ENCODE assay signal across 13 mouse cellular contexts in genomic region chr8:11417762-11418161, GRCm38 (mm10).
A peak's percentile ranks its signal among the peaks of the same experiment; 100 is the strongest.
DNase-seq lines count a peak whose midpoint lies in the region; ATAC-seq and TF ChIP-seq lines count a peak whose summit lies in the region.
"Had no signal": no experiment of that assay in that cellular context is flagged by ENCODE, and none has a peak within 500 bp of the region (broad histone marks: within the 10 kb centered on the region; RNA-seq: fewer than 3 reads in every experiment).

No protein-coding gene starts in this region.

- no peak for ATAC-seq in hindbrain, embryonic 13.5 days (ENCODE audit: low FRiP score)
- ATAC-seq: inflammation-experienced regulatory T-cells, adult 6 months had no signal

- peaks cover 62% of the 10 kb centered on the region for H3K27me3 ChIP-seq in CH12.LX (replicated peaks)
- no peaks in the 10 kb centered on the region for H3K27me3 ChIP-seq in hindbrain, embryonic 13.5 days
- H3K27me3 ChIP-seq: heart, embryonic 13.5 days; liver, embryonic 13.5 days; neural tube, embryonic 12.5 days had no signal

- in situ Hi-C loops in CH12.LX (cut with MboI; ENCODE audit: low pct_ligation_motif_present, low pct_unique_long_range_greater_than_20kb, low sequenced_read_pairs), result no loop called here

- peak; percentile 84 for TF ChIP-seq EP300 in CH12.LX (IDR thresholded peaks at IDR 0.05; ENCODE audit: low read length)

- no peaks in the 10 kb centered on the region for H3K36me3 ChIP-seq in CH12.LX (replicated peaks in 1 of 2; ENCODE audit: control insufficient read depth in 1 of 2, insufficient read depth in 1 of 2, low read length in 1 of 2)
- no peaks in the 10 kb centered on the region for H3K36me3 ChIP-seq in hindbrain, embryonic 13.5 days
- H3K36me3 ChIP-seq: liver, embryonic 13.5 days; neural tube, embryonic 12.5 days had no signal

- no peak overlapping the region for H3K27ac ChIP-seq in CH12.LX (ENCODE audit: insufficient read depth, low read depth)
- peak overlapping the region; percentile 41; the same call in 1 of the 2 replicates for H3K27ac ChIP-seq in embryonic fibroblast, embryonic 13.5 days (ENCODE audit: insufficient read depth, low read length)
- H3K27ac ChIP-seq in hindbrain, embryonic 13.5 days, result no peak overlapping the region
- H3K27ac ChIP-seq: heart, embryonic 13.5 days; liver, embryonic 13.5 days; neural tube, embryonic 12.5 days had no signal

- no peak for TF ChIP-seq CTCF in CH12.LX (conservative IDR thresholded peaks at IDR 0.05 in 1 of 2, IDR thresholded peaks at IDR 0.05 in 1 of 2; ENCODE audit: low read depth in 2 of 2, low read length in 2 of 2)
- no peak for TF ChIP-seq CTCF in embryonic fibroblast, embryonic 13.5 days (IDR thresholded peaks at IDR 0.05; ENCODE audit: borderline replicate concordance, insufficient read depth, low read length)

- dilution Hi-C loops in CH12.LX (cut with MboI; ENCODE audit: extremely low pct_ligation_motif_present, extremely low pct_unique_long_range_greater_than_20kb, low sequenced_read_pairs), result no loop called here

- no peak for TF ChIP-seq RAD21 in CH12.LX (IDR thresholded peaks at IDR 0.05; ENCODE audit: low read depth, low read length)

- DNase-seq in adrenal gland, adult 2 months, result peak; percentile 64
- DNase-seq in adrenal gland, adult 18-20 months (ENCODE audit: low spot score in 2 of 2), result no peak
- DNase-seq in layer of hippocampus, adult 18-20 months (ENCODE audit: low spot score in 2 of 2), result peak; percentile 63 to 79
- DNase-seq in layer of hippocampus, adult 9-10 months (ENCODE audit: low spot score), result no peak
- no peak for DNase-seq in CH12.LX (ENCODE audit: extremely low read depth)
- no peak for DNase-seq in spleen, adult 12 weeks (ENCODE audit: low spot score)
- DNase-seq: kidney, postnatal 36 days; liver, embryonic 13.5 days had no signal

- no peak overlapping the region for H3K9ac ChIP-seq in CH12.LX (ENCODE audit: insufficient read depth, low read depth)
- H3K9ac ChIP-seq in hindbrain, embryonic 13.5 days, result no peak overlapping the region
- H3K9ac ChIP-seq: heart, embryonic 13.5 days; liver, embryonic 13.5 days; neural tube, embryonic 12.5 days had no signal

- peaks cover 0 to 2% of the 10 kb centered on the region in 2 experiments; a peak in 1 of 4 replicates for H3K4me1 ChIP-seq in CH12.LX (ENCODE audit: control insufficient read depth in 1 of 2, insufficient read depth in 2 of 2)
- H3K4me1 ChIP-seq in embryonic fibroblast, embryonic 13.5 days (ENCODE audit: control insufficient read depth, insufficient read depth, low read length), result 0 out of 2 replicates have a peak, but pooled peaks cover 11% of the 10 kb centered on the region
- H3K4me1 ChIP-seq in hindbrain, embryonic 13.5 days (replicated peaks), result peaks cover 17% of the 10 kb centered on the region
- H3K4me1 ChIP-seq: liver, embryonic 13.5 days had no signal

- no peaks in the 10 kb centered on the region for H3K79me2 ChIP-seq in CH12.LX (replicated peaks; ENCODE audit: control insufficient read depth, extremely low read depth, insufficient read depth, poor library complexity, severe bottlenecking)

- TF ChIP-seq POLR2A in CH12.LX (IDR thresholded peaks at IDR 0.05; ENCODE audit: low read depth, low read length), result no peak
- TF ChIP-seq POLR2A in embryonic fibroblast, embryonic 13.5 days (IDR thresholded peaks at IDR 0.05; ENCODE audit: low read depth, low read length), result no peak

- peak overlapping the region; percentile 16; the same call in 1 of the 2 replicates for H3K4me2 ChIP-seq in CH12.LX (ENCODE audit: insufficient read depth, low read depth, poor library complexity, severe bottlenecking)
- no peak overlapping the region for H3K4me2 ChIP-seq in hindbrain, embryonic 13.5 days
- H3K4me2 ChIP-seq: heart, embryonic 13.5 days; liver, embryonic 13.5 days; neural tube, embryonic 12.5 days had no signal

- WGBS in hindbrain, embryonic 13.5 days, result 65% methylated on average over 13 of the region's 13 CpGs

- no peak overlapping the region for H3K4me3 ChIP-seq in CH12.LX (replicated peaks in 1 of 3; ENCODE audit: low read depth in 2 of 3, low read length in 2 of 3, poor library complexity in 1 of 3)
- H3K4me3 ChIP-seq in embryonic fibroblast, embryonic 13.5 days (ENCODE audit: insufficient read depth, low read length), result no peak overlapping the region
- H3K4me3 ChIP-seq in hindbrain, embryonic 13.5 days, result no peak overlapping the region
- H3K4me3 ChIP-seq: heart, embryonic 13.5 days; liver, embryonic 13.5 days; neural tube, embryonic 12.5 days had no signal

- no peaks in the 10 kb centered on the region for H3K9me3 ChIP-seq in CH12.LX (replicated peaks; ENCODE audit: low read length)
- no peaks in the 10 kb centered on the region for H3K9me3 ChIP-seq in hindbrain, embryonic 13.5 days
- H3K9me3 ChIP-seq: heart, embryonic 13.5 days; liver, embryonic 13.5 days; neural tube, embryonic 12.5 days had no signal

TF ChIP-seq in CH12.LX, 34 proteins besides CTCF, POLR2A, EP300 and RAD21:
- TF ChIP-seq TCF12 (IDR thresholded peaks at IDR 0.05; ENCODE audit: low read depth, low read length), result peak; percentile 70
- no peak for TF ChIP-seq NELFE (IDR thresholded peaks at IDR 0.05; ENCODE audit: low read depth, low read length)
- no peak for TF ChIP-seq GABPA (IDR thresholded peaks at IDR 0.05; ENCODE audit: insufficient replicate concordance, low read depth, low read length)
- TF ChIP-seq MAZ (IDR thresholded peaks at IDR 0.05; ENCODE audit: low read depth, low read length), result no peak
- no peak for TF ChIP-seq MYC (IDR thresholded peaks at IDR 0.05; ENCODE audit: low read depth, low read length)
- no peak for TF ChIP-seq MEF2A (IDR thresholded peaks at IDR 0.05; ENCODE audit: borderline replicate concordance, low read depth, low read length)
- no peak for TF ChIP-seq MAX (IDR thresholded peaks at IDR 0.05; ENCODE audit: low read length)
- TF ChIP-seq JUN (IDR thresholded peaks at IDR 0.05; ENCODE audit: insufficient read depth, low read depth, low read length), result peak; percentile 62
- peak; percentile 29; the same call in 1 of the 2 replicates for TF ChIP-seq ETS1 (conservative IDR thresholded peaks at IDR 0.05; ENCODE audit: low read depth, low read length)
- TF ChIP-seq PAX5 (IDR thresholded peaks at IDR 0.05; ENCODE audit: low read length), result no peak
- no peak for TF ChIP-seq SMC3 (IDR thresholded peaks at IDR 0.05; ENCODE audit: low read depth, low read length)
- TF ChIP-seq MAFK (IDR thresholded peaks at IDR 0.05; ENCODE audit: insufficient replicate concordance, low read length), result no peak
- no peak for TF ChIP-seq UBTF (IDR thresholded peaks at IDR 0.05; ENCODE audit: low read depth, low read length)
- TF ChIP-seq BHLHE40 (IDR thresholded peaks at IDR 0.05; ENCODE audit: low read depth, low read length), result peak; percentile 45; the same call in 1 of the 2 replicates
- peak; percentile 85 for TF ChIP-seq IRF4 (IDR thresholded peaks at IDR 0.05; ENCODE audit: low read depth, low read length)
- no peak for TF ChIP-seq ZKSCAN1 (IDR thresholded peaks at IDR 0.05; ENCODE audit: borderline replicate concordance, low read depth, low read length)
- TF ChIP-seq SIN3A (IDR thresholded peaks at IDR 0.05; ENCODE audit: low read length), result 0 out of 2 replicates have a peak, but pooled peaks have one; percentile 33
- no peak for TF ChIP-seq CHD1 (IDR thresholded peaks at IDR 0.05; ENCODE audit: low read depth, low read length)
- TF ChIP-seq JUND (conservative IDR thresholded peaks at IDR 0.05; ENCODE audit: low read depth, low read length), result peak; percentile 82; the same call in 1 of the 2 replicates
- no peak for TF ChIP-seq USF1 (IDR thresholded peaks at IDR 0.05; ENCODE audit: low read depth, low read length)

Comparison
In these comparisons a context has a peak if more than half of its experiments do, and no peak if none do; other contexts are left out.
1. DNase-seq: peak in adrenal gland, adult 2 months (single experiment) and layer of hippocampus, adult 18-20 months (2 of 2); none in adrenal gland, adult 18-20 months (0 of 2), layer of hippocampus, adult 9-10 months (single experiment), CH12.LX (single experiment) and spleen, adult 12 weeks (single experiment).